Mouse (Mus musculus): ENCODE data around the gene Lingo1. TPM values are rescaled to one million over a fixed set of nuclear protein-coding genes. Genes with fewer than 3 reads are reported as not detected.
A peak's percentile ranks its signal among the peaks of the same experiment; 100 is the strongest.

Gene Lingo1
- total RNA-seq, 4 experiments from 2014 or later, result 330 to 366 (median 356) TPM

- DNase-seq (ENCODE audit: low spot score in 2 of 2), result peak in 1 of 2 experiments; percentile 93
Observed at GRCm38 (mm10) chr9:56681950-56682349, 114.3 kb downstream of the Lingo1 start.

DNA sequence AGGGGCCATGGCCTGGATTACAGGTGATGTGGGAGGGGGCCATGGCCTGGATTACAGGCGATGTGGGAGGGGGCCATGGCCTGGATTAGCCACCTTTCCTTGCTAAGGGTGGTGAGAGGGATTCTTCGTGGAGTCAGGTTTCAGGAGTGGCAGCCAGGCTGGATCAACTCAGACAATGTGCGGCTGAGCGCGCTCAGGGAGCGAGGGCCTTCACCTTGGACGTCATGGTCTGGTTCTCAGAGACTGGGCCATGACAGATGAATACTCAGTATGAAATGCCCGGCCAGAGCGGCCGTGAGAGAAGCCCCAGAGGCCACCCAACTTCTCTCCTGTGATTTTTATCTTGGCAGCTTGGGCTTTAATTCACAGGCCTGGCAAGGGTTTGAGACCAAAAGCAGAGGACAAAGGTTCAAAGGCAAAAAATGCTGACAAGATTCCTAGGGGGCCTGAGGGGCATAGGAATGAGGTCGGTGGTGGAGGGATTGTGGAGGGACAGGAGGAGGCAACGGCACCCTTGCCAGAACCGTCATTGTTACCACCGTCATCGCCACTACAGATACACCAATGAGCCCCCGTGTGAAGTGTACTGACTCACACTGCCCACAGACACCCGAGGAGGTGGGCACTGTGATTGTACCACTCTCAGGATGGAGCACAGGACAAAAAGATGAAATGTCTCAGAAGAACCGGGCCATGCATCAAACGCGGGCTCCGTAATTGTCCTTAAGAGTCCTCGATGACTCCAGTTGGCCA is 117.2 kb downstream of the Lingo1 start:
- DNase-seq (ENCODE audit: low spot score in 2 of 2), result peak in 1 of 2 experiments; percentile 63

- DNase-seq (ENCODE audit: low spot score in 2 of 2), result no peak
Observed at GRCm38 (mm10) chr9:56675696-56676095, 120.6 kb downstream of the Lingo1 start.

DNA sequence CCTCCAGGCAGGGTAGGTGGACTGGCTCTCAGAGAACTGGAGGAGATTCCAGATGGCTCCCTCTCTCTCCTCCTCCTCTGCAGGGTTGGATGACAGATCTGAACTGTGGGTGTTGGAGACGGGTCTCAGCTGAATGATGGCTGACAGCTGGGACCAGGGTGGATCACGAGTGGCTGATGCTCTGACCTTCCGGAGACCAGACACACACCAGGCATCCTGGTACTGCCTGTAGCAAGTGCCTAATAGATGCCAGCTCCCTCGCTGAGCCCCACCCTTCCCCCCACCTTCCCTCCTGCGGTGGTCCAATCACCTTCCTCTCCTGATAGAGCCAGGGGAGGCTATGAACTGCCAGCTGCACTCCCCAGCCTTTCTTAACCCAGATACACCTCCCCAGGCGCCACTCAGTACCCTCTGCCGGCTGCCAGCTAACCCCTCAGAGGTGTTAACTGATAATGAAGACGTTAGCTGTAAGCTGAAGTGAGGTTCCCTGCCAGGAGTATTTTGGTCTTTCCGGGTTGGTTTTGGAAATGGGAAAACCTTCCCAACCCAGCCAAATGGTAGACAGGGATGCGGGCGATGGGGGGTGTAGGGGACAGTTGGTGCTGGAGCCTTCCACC is 126.6 kb downstream of the Lingo1 start:
- peak in 1 of 2 experiments; percentile 64 for DNase-seq (ENCODE audit: low spot score in 2 of 2)

- no peak for DNase-seq (ENCODE audit: low spot score in 2 of 2)
Observed at GRCm38 (mm10) chr9:56664136-56664535, 132.1 kb downstream of the Lingo1 start.

DNA sequence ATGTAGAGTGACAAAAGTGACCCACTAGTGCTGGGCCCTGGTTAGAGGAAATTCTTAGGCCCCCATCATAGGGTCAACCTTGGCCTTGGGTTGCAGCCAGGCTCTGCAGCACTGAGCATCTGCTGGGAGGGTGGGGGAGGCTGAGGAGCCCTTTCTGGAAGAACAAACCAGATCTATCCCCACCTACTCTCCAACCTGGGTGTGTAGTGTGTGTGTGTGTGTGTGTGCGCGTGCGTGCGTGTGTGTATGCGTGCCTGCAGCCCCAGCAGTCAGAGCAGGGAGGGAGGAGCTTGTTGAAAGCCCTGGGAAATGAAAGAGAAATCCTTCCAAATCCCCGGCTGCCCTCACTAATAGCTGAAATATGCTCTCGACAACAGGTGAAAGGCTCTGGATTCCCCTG is 133.3 kb downstream of the Lingo1 start:
- peak in 1 of 2 experiments; percentile 81 for DNase-seq (ENCODE audit: low spot score in 2 of 2)

DNA sequence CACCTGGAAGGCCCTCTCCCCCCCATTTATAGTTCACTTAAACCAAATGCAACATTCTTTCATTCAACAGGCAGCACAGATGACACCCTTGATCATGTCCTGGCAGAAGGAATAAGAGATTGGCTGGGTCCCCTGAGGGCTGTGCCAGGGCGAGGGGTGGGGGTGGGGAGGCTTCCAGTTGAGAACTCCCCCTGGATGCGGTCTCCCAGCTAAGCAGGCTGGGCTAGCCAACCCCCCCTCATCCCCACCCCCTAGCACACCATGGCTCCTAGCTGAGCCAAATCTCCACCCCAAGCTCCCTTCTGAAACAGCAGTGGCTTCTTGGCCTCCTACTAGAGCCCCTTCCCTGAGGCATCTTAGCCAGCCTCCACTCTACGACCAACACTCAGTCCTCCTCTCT is 133.9 kb downstream of the Lingo1 start:
- DNase-seq (ENCODE audit: low spot score in 2 of 2), result no peak

- no peak for DNase-seq (ENCODE audit: low spot score in 2 of 2)
Observed at GRCm38 (mm10) chr9:56661217-56661840, 134.9 kb downstream of the Lingo1 start.

GRCm38 (mm10) chr9:56658580-56658979 is 137.7 kb downstream of the Lingo1 start:
- no peak for DNase-seq (ENCODE audit: low spot score in 2 of 2)

DNA sequence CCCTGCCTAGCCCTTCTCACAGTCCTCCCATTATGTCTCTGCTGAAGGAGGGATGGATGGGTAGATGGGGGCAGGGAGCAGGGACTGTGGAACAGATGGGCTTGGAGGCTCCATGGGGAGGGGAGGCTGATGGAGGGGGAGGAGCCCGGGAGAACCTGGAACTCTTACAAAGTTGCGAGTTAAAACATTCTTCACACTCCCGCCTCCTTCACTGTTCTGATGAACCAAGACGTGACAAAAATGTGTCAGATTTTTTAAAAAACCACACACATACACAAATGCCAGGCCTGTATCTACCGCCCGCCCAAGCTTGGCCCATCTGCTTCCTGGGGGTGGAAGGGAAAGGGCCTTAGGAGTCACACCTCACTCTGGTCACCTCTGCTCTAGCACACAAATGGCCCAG is 138.3 kb downstream of the Lingo1 start:
- DNase-seq (ENCODE audit: low spot score in 2 of 2), result peak in 1 of 2 experiments; percentile 94

DNA sequence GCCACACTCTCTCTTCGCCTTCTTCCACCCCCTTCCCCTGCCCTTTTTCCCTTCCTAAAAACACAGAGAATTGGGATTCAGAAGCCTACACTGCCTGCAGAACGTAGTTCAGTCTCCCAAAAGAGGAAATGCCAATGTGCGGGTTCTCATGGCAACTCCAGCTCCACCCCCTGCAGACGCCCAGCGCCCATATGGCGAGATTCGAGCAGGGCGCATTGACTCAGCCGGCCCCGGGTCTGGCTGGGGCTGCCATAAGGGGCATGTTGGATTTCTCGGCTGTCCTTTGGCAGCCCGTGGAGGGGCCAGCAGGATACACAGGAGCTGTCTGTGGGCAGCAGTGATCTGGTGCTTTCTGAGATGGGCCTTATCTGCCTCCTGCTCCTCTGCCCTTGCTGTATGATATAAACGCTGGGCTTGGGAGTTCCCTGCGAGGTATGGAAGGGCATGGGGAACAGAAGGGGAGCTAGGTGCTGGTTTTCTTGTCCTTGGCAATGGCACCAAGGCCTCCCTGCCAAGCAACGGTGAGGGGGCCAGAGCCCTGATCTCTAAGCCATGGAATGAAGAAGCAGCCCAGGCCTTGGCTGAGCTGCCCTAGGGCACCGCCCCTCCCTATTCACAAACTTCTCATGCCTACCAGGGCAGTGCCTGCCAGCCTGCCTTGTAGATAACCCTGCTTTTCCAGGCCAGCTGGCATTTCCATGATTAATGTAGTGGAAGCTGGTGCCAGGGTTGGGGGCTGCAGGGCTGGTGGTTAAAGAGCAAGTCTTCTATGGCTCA is 139.3 kb downstream of the Lingo1 start:
- DNase-seq (ENCODE audit: low spot score in 2 of 2), result peak in 1 of 2 experiments; percentile 91

DNA sequence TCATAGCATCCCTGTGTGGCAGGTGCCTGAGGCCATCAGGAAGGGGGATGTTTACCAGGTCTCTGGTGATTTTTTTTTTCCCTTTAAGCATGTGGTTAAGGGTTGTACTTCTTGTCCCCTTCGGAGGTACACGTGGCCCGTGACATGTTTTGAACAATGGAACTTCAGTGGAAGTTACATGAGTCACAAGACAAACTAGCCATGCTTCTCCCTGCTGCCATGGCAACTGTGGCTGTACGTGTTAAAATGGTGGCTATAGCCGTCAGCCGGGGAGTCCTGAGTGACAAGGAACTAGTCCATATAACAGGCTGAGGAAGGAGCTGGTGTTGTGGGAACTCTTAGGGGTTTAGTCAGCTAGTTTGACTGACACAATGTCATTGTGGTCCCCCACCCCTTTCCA is 141.1 kb downstream of the Lingo1 start:
- DNase-seq (ENCODE audit: low spot score in 2 of 2), result no peak

DNA sequence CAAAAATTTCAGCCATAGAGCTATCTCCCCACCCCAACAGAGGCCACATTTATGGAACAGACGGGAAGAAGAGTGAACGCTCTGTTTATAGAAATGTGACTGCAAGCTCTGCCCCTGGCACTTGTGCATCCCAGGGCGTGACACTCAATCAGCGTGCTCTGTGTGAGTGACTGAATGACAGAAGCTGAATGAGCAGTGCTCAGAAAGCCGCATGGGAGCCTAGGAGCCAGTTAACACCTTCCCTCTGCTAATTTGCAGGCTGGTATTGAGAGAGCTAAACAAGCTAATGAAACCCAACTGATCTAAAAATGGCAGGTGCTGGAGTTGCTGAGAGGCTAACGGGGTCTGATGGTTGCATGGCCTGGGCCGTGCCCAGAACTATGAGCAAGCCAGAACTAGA is 143.7 kb downstream of the Lingo1 start:
- DNase-seq (ENCODE audit: low spot score in 2 of 2), result no peak

DNA sequence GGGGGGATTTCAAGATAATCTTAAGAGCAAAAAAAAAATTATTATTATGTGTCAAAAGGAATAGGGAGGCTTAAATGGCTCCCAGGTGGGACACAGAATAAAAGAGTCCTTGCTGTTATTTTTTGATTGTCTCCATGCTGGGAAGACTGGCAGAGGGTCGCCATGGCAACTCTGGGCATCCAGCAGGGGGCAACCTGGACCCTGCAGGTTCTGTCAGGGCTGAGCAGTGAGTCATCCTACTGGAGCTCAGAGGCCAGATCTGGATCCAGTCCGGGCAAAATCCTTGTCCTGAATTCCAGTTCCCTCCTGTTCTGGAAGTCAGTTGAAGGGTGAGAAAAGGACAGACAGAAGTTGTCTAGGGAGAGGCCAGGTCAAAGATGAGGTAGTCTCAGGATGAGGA is 144.7 kb downstream of the Lingo1 start:
- DNase-seq (ENCODE audit: low spot score in 2 of 2), result no peak

DNA sequence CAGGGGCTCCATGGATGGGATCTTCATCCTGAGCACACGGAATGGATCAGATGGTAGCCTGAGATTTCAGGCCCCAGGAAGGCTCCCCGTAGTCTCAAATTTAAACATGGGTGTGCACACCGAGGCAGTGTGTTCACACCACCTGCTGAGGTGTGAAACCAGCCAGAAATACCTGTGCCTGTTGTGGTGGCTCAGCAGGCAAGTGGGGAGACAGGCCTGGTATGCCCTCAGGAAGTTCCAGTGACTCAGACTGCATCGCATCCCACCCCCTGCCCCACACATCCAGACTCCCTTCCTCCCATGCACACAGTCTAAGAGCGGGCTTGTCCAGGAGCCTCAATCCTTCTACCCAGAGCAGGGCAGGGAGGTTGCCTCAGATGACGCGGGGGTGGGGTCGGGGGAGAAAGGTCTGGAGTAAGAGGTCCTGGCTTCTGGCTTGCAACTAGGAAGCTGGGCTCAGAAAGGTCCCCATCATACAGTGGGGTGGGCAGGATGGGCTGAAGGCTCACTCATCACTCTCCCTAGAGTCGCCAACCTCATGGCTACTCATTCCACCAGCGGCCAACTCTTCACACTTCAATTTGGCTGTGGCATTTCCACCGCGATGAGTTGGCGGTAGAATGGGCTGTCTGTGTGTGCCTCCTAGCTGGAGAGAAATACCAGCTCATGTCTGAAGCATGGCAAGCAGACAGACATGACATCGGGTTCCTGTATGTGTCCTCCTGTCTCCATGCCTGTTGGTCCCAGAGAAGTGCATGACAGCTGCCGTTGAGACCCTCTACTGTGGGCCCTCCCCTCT is 149.8 kb downstream of the Lingo1 start:
- peak in 1 of 2 experiments; percentile 82 for DNase-seq (ENCODE audit: low spot score in 2 of 2)

- no peak for DNase-seq (ENCODE audit: low spot score in 2 of 2)
Observed at GRCm38 (mm10) chr9:56643474-56643873, 152.8 kb downstream of the Lingo1 start.

- DNase-seq (ENCODE audit: low spot score in 2 of 2), result no peak
Observed at GRCm38 (mm10) chr9:56638226-56638905, 157.9 kb downstream of the Lingo1 start.

- DNase-seq (ENCODE audit: low spot score in 2 of 2), result peak in 1 of 2 experiments; percentile 91
Observed at GRCm38 (mm10) chr9:56637403-56637857, 158.8 kb downstream of the Lingo1 start.

DNA sequence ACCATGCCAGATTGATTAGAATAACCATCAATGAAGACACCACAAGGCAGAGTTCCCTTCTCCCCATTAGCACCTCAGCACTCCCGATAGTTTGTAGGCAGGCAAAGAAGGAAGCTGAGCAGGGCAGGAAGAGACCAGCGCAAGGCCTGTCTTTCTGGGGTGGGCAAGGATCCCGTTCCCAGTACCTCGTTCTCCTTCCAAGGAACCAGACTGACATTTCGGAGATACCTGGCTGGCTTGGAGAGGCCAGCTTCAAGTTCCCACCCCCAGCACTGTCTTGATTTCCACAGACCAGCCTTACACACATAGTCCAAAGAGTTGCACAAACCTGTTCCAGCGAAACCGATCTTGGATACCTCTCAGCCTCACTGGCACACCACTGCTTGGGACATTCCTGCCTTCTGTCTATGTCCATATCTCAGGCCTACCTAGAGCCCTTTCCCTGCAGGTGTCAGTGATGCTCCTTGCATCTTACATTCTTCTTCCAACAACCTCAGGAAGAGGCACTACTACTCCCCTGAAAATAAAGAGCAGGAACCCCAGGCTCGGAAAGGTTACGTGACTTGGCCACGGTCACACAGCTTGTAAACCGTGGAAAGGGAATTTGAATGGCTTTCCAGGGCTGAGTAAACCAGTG is 159.4 kb downstream of the Lingo1 start:
- DNase-seq (ENCODE audit: low spot score in 2 of 2), result no peak

DNA sequence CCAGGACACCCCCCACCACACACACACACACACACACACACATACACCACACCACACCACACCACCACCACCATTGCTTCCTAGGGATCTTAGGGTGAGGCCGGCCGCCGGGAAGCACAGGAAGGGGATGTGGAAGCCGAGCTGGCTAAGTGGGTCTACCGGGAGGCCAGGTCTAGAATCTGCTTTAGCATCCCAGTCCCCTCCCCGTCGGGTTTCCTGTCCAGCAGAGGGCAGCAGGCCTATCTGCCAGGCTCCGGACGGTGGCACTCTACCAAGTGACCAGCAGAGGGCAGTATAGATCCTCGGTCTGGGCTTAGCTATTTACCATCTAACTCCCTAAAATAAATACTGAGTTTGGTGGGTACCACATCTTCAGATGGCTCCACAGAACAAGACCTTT is 160.1 kb downstream of the Lingo1 start:
- DNase-seq (ENCODE audit: low spot score in 2 of 2), result peak; percentile 85 to 86

All from left cerebral cortex, adult 8-10 months (tissue).